Comparison of ENCODE assay signal across 19 mouse cellular contexts in genomic region chr15:79473042-79473441, GRCm38 (mm10). TPM values are rescaled to one million over a fixed set of nuclear protein-coding genes. Genes with fewer than 3 reads are reported as not detected.
DNase-seq lines count a peak whose midpoint lies in the region; ATAC-seq and TF ChIP-seq lines count a peak whose summit lies in the region.
"Had no signal": no experiment of that assay in that cellular context is flagged by ENCODE, and none has a peak within 500 bp of the region (broad histone marks: within the 10 kb centered on the region; RNA-seq: fewer than 3 reads in every experiment).

No protein-coding gene starts in this region.

- peak; percentile 39; the same call in 1 of the 2 replicates for TF ChIP-seq CTCF in liver, adult 2 months (IDR thresholded peaks at IDR 0.05; ENCODE audit: low read depth, low read length)

- 0 out of 2 replicates have a peak, but pooled peaks cover 3% of the 10 kb centered on the region for H3K9me3 ChIP-seq in liver, embryonic 12.5 days (replicated peaks)
- H3K9me3 ChIP-seq: limb, embryonic 13.5 days; stomach, embryonic 15.5 days had no signal

- no peak overlapping the region for H3K4me3 ChIP-seq in liver, adult 2 months (ENCODE audit: insufficient read depth, low read depth, low read length)
- no peak overlapping the region for H3K4me3 ChIP-seq in liver, embryonic 12.5 days
- H3K4me3 ChIP-seq: limb, embryonic 13.5 days; stomach, embryonic 15.5 days had no signal

- no peaks in the 10 kb centered on the region for H3K79me2 ChIP-seq in liver, adult 2 months (ENCODE audit: control insufficient read depth, insufficient read depth, low read length)

- WGBS in liver, adult 2 months, result 88% methylated on average over 5 of the region's 5 CpGs
- 68% methylated on average over 5 of the region's 5 CpGs for WGBS in liver, embryonic 12.5 days (ENCODE audit: insufficient replicate concordance)

- H3K27ac ChIP-seq in liver, adult 2 months (replicated peaks; ENCODE audit: insufficient read depth, low read depth, low read length), result no peak overlapping the region
- H3K27ac ChIP-seq in liver, embryonic 12.5 days, result no peak overlapping the region
- H3K27ac ChIP-seq: limb, embryonic 13.5 days; stomach, embryonic 15.5 days had no signal

- H3K9ac ChIP-seq in liver, adult 2 months (ENCODE audit: low read depth, low read length), result no peak overlapping the region
- no peak overlapping the region for H3K9ac ChIP-seq in liver, embryonic 12.5 days
- H3K9ac ChIP-seq: limb, embryonic 13.5 days; stomach, embryonic 15.5 days had no signal

- TF ChIP-seq POLR2A in liver, adult 2 months (IDR thresholded peaks at IDR 0.05; ENCODE audit: extremely low read depth, insufficient read depth, low read length), result no peak

- H3K4me1 ChIP-seq in liver, adult 2 months (ENCODE audit: control insufficient read depth, insufficient read depth, low read length), result peaks cover 3% of the 10 kb centered on the region; the same call in 1 of the 2 replicates
- no peaks in the 10 kb centered on the region for H3K4me1 ChIP-seq in liver, embryonic 12.5 days
- H3K4me1 ChIP-seq: stomach, embryonic 15.5 days had no signal

- no peaks in the 10 kb centered on the region for H3K36me3 ChIP-seq in liver, adult 2 months (ENCODE audit: control insufficient read depth, insufficient read depth, low read length)
- no peaks in the 10 kb centered on the region for H3K36me3 ChIP-seq in liver, embryonic 12.5 days
- H3K36me3 ChIP-seq: limb, embryonic 13.5 days; stomach, embryonic 15.5 days had no signal

- ATAC-seq in CD4-positive, CD25-positive, alpha-beta regulatory T cell, adult 4 months, result no peak
- no peak for ATAC-seq in liver, embryonic 12.5 days
- no peak for ATAC-seq in granulocyte monocyte progenitor cell, adult 5-6 weeks (replicated peaks; ENCODE audit: poor library complexity, severe bottlenecking)
- ATAC-seq: forebrain, embryonic 14.5 days; intestine, embryonic 16.5 days had no signal

- DNase-seq in CD4-positive, CD25-positive, alpha-beta regulatory T cell, adult 2 months (ENCODE audit: low read depth, low spot score), result peak; percentile 44
- no peak for DNase-seq in liver, adult 2 months (ENCODE audit: extremely low read depth, low read depth, low spot score)
- peak; percentile 47 for DNase-seq in thymus, postnatal 4 days
- no peak for DNase-seq in thymus, postnatal 14 days
- DNase-seq in cerebellum, postnatal 10 days, result no peak
- DNase-seq: cerebellum, adult 8-10 months; heart, postnatal 14 days; kidney, postnatal 36 days; lung, postnatal 4 days; midbrain, embryonic 14.5 days; right cerebral cortex, postnatal 4 days had no signal

- H3K27me3 ChIP-seq in liver, adult 2 months (ENCODE audit: control insufficient read depth, insufficient read depth, low read length), result no peaks in the 10 kb centered on the region
- H3K27me3 ChIP-seq in liver, embryonic 12.5 days (replicated peaks), result peaks cover 24% of the 10 kb centered on the region
- H3K27me3 ChIP-seq: stomach, embryonic 15.5 days had no signal

- no peak overlapping the region for H3K4me2 ChIP-seq in liver, embryonic 12.5 days
- H3K4me2 ChIP-seq: limb, embryonic 13.5 days; stomach, embryonic 15.5 days had no signal

RNA-seq across cellular contexts. Expression of gene Csnk1e, which starts 17.7 kb away (rescaled TPM):
- 1 to 10 TPM; 3.1 to 6.2 TPM for polyA plus RNA-seq in CD4-positive, CD25-positive, alpha-beta regulatory T cell, adult 4 months (2017; shearing (Covaris generic))
- 4.3 and 6.8 TPM in 2 replicates for total RNA-seq in liver, adult 2 months (2014; rRNA removed)
- polyA plus RNA-seq in liver, adult 2 months (2012; rRNA removed), result 4.7 and 6.6 TPM in 2 replicates
- 24.1 and 24.7 TPM in 2 replicates for polyA plus RNA-seq in liver, embryonic 12.5 days (2016; fragmentation: Nextera tagmentation; extraction: Ambion mirVana)
- total RNA-seq in granulocyte monocyte progenitor cell, adult 5-6 weeks (2014; fragmentation: Nextera tagmentation), result 63.6 and 79.1 TPM in 2 replicates
- 31.3 and 31.6 TPM in 2 replicates for total RNA-seq in granulocyte monocyte progenitor cell, adult 5-6 weeks (2017)

RNA-seq across cellular contexts. Expression of gene Kcnj4, which starts 32.0 kb away (rescaled TPM):
- not detected for polyA plus RNA-seq in CD4-positive, CD25-positive, alpha-beta regulatory T cell, adult 4 months (2017; shearing (Covaris generic))
- 0.07 TPM in 1 of 2 replicates, not detected in the other for total RNA-seq in liver, adult 2 months (2014; rRNA removed)
- polyA plus RNA-seq in liver, adult 2 months (2012; rRNA removed), result not detected in 2 replicates
- polyA plus RNA-seq in liver, embryonic 12.5 days (2016; fragmentation: Nextera tagmentation; extraction: Ambion mirVana), result not detected in 2 replicates
- not detected in 2 replicates for total RNA-seq in granulocyte monocyte progenitor cell, adult 5-6 weeks (2014; fragmentation: Nextera tagmentation)
- total RNA-seq in granulocyte monocyte progenitor cell, adult 5-6 weeks (2017), result not detected in 2 replicates
- polyA plus RNA-seq: intestine, embryonic 16.5 days; limb, embryonic 13.5 days; midbrain, embryonic 14.5 days; neural tube, embryonic 11.5 days; stomach, embryonic 15.5 days had no signal

RNA-seq across cellular contexts. Expression of gene Kdelr3, which starts 43.2 kb away (rescaled TPM):
- polyA plus RNA-seq in CD4-positive, CD25-positive, alpha-beta regulatory T cell, adult 4 months (2017; shearing (Covaris generic)), result not detected
- total RNA-seq in liver, adult 2 months (2014; rRNA removed), result 0.54 and 0.83 TPM in 2 replicates
- 0.50 and 0.67 TPM in 2 replicates for polyA plus RNA-seq in liver, adult 2 months (2012; rRNA removed)
- 8.4 and 10.7 TPM in 2 replicates for polyA plus RNA-seq in liver, embryonic 12.5 days (2016; fragmentation: Nextera tagmentation; extraction: Ambion mirVana)
- total RNA-seq in granulocyte monocyte progenitor cell, adult 5-6 weeks (2014; fragmentation: Nextera tagmentation), result 0.38 TPM in 1 of 2 replicates, not detected in the other
- 0.56 TPM in 1 of 2 replicates, not detected in the other for total RNA-seq in granulocyte monocyte progenitor cell, adult 5-6 weeks (2017)

Comparison
In these comparisons a context has a peak if more than half of its experiments do, and no peak if none do; other contexts are left out.
1. DNase-seq: peak in CD4-positive, CD25-positive, alpha-beta regulatory T cell, adult 2 months (single experiment) and thymus, postnatal 4 days (single experiment); none in liver, adult 2 months (single experiment), thymus, postnatal 14 days (single experiment) and cerebellum, postnatal 10 days (0 of 2).